Mouse (Mus musculus) liver, postnatal 0 days (tissue): ENCODE data around the gene Plxnc1. TPM values are rescaled to one million over a fixed set of nuclear protein-coding genes. Genes with fewer than 3 reads are reported as not detected.

Source experiments
- ATAC-seq: fragments of 200-750 bp; cut with Nextera tagmentation; 2 replicates; pipeline ENCODE4 v1.8.0; 2017; ENCODE audit warnings: mild to moderate bottlenecking, moderate library complexity
- DNase-seq: peaks from one replicate; pipeline ENCODE4 v3.0.0-alpha.2; 2016
- H3K27ac ChIP-seq: fragments of 300-500 bp; sonication (generic); 2 replicates; pipeline ENCODE4 v1.5.1; 2014; ENCODE audit warnings: antibody characterized with exemption, moderate library complexity, mild to moderate bottlenecking, low read depth
- H3K27me3 ChIP-seq: fragments of 300-500 bp; sonication (generic); 2 replicates; pipeline ENCODE4 v1.6.1; 2014; ENCODE audit warnings: low read length, control low read depth, mixed read lengths; ENCODE audit not compliant: insufficient read depth
- H3K36me3 ChIP-seq: fragments of 300-500 bp; sonication (generic); replicated peaks from 2 replicates; pipeline ENCODE4 v1.6.1; 2014; ENCODE audit warnings: mild to moderate bottlenecking, control low read depth, low read length, moderate library complexity, mixed read lengths; ENCODE audit not compliant: insufficient read depth
- H3K4me1 ChIP-seq: fragments of 300-500 bp; sonication (generic); 2 replicates; pipeline ENCODE4 v1.6.1; 2014; ENCODE audit warnings: antibody characterized with exemption, mild to moderate bottlenecking, control low read depth; ENCODE audit not compliant: insufficient read depth
- H3K4me2 ChIP-seq: fragments of 300-500 bp; sonication (generic); 2 replicates; pipeline ENCODE4 v1.6.1; 2014; ENCODE audit warnings: low read depth, mild to moderate bottlenecking, low read length, moderate library complexity, mixed read lengths
- H3K4me3 ChIP-seq: fragments of 300-500 bp; sonication (generic); 2 replicates; pipeline ENCODE4 v1.5.1; 2014; ENCODE audit warnings: low read depth, low read length
- H3K9ac ChIP-seq: fragments of 300-500 bp; sonication (generic); replicated peaks from 2 replicates; pipeline ENCODE4 v1.6.1; 2014; ENCODE audit warnings: mild to moderate bottlenecking, moderate library complexity
- H3K9me3 ChIP-seq: fragments of 300-500 bp; sonication (generic); 2 replicates; pipeline ENCODE4 v1.6.1; 2016; ENCODE audit warnings: mild to moderate bottlenecking, control low read depth, low read length, mixed read lengths
- CTCF ChIP-seq: sonication (generic); IDR thresholded peaks from 2 replicates; pipeline ENCODE4 v1.5.1; 2016; ENCODE audit warnings: antibody characterized with exemption, low read depth
- EP300 ChIP-seq: IDR thresholded peaks from 2 replicates; pipeline ENCODE4 v1.6.1; 2016; ENCODE audit warnings: antibody characterized with exemption, low read depth, mild to moderate bottlenecking
- WGBS: fragments of 180-500 bp; shearing (Covaris S2); extraction: QIAGEN DNeasy Blood & Tissue Kit; methylation state at CpG from one replicate; pipeline ENCODE4 v1.1.7; 2014; ENCODE audit not compliant: insufficient replicate concordance; 5-methylcytosine and 5-hydroxymethylcytosine counted together
- polyA plus RNA-seq: library from polyadenylated mRNA; unstranded; fragments of >200 nt; fragmentation: Nextera tagmentation; extraction: Ambion mirVana; gene quantifications from 2 replicates; pipeline ENCODE4 v1.2.1, GENCODE M21; 2015

Plxnc1 gene
- polyA plus RNA-seq, 1 experiment from 2014 or later = 2.8 TPM

- Histone ChIP-seq H3K27me3 (no peaks in the 10 kb centered on the region), H3K9ac (no peak overlapping the region), H3K27ac (peak overlapping the region; percentile 73), H3K4me3 (no peak overlapping the region), H3K4me1 (peaks cover 32% of the 10 kb centered on the region), H3K4me2 (no peak overlapping the region; the same call in 1 of the 2 replicates), H3K36me3 (no peaks in the 10 kb centered on the region), H3K9me3 (no peaks in the 10 kb centered on the region)
- DNase-seq (no peak), ATAC-seq (no peak)
- no peak for TF ChIP-seq CTCF
- no peak for TF ChIP-seq EP300
- WGBS = 53% methylated on average over 4 of the region's 4 CpGs
Observed at GRCm38 (mm10) chr10:94924878-94925277, 19.8 kb downstream of the Plxnc1 start.

- H3K9me3 ChIP-seq = no peaks in the 10 kb centered on the region
- H3K36me3 ChIP-seq = no peaks in the 10 kb centered on the region
- no peak overlapping the region for H3K9ac ChIP-seq
- DNase-seq (no peak), ATAC-seq (no peak)
- no peak overlapping the region for H3K4me3 ChIP-seq
- WGBS = 34% methylated on average over 4 of the region's 4 CpGs
- H3K4me2 ChIP-seq = peak overlapping the region; percentile 58
- H3K27ac ChIP-seq = peak overlapping the region; percentile 73
- peaks cover 34% of the 10 kb centered on the region for H3K4me1 ChIP-seq
- TF ChIP-seq EP300 (peak; percentile 81), CTCF (no peak)
- H3K27me3 ChIP-seq = no peaks in the 10 kb centered on the region
Observed at GRCm38 (mm10) chr10:94924450-94924849, 20.2 kb downstream of the Plxnc1 start.

GRCm38 (mm10) chr10:94923337-94923762 is 21.3 kb downstream of the Plxnc1 start:
- WGBS = 26% methylated on average over 7 of the region's 7 CpGs
- H3K27me3 ChIP-seq = no peaks in the 10 kb centered on the region
- peak overlapping the region; percentile 54 for H3K9ac ChIP-seq
- peak overlapping the region; percentile 83 for H3K27ac ChIP-seq
- peak; percentile 56 for ATAC-seq
- H3K36me3 ChIP-seq = no peaks in the 10 kb centered on the region
- peak overlapping the region; percentile 58 for H3K4me2 ChIP-seq
- TF ChIP-seq EP300 (peak; percentile 94), CTCF (no peak)
- H3K4me3 ChIP-seq = no peak overlapping the region
- no peak for DNase-seq
- H3K9me3 ChIP-seq = no peaks in the 10 kb centered on the region
- peaks cover 41% of the 10 kb centered on the region for H3K4me1 ChIP-seq

GRCm38 (mm10) chr10:94922848-94923247 is 21.8 kb downstream of the Plxnc1 start:
- WGBS = 66% methylated on average over 12 of the region's 12 CpGs
- H3K27ac ChIP-seq = peak overlapping the region; percentile 83
- no peak overlapping the region for H3K4me3 ChIP-seq
- H3K27me3 ChIP-seq = no peaks in the 10 kb centered on the region
- peak overlapping the region; percentile 54 for H3K9ac ChIP-seq
- TF ChIP-seq EP300 = no peak
- no peak for TF ChIP-seq CTCF
- no peak for DNase-seq
- H3K4me2 ChIP-seq = peak overlapping the region; percentile 58
- peaks cover 46% of the 10 kb centered on the region for H3K4me1 ChIP-seq
- no peaks in the 10 kb centered on the region for H3K9me3 ChIP-seq
- H3K36me3 ChIP-seq = no peaks in the 10 kb centered on the region
- no peak for ATAC-seq

GRCm38 (mm10) chr10:94921751-94922150 is 22.9 kb downstream of the Plxnc1 start:
- DNase-seq (no peak), ATAC-seq (no peak)
- no peaks in the 10 kb centered on the region for H3K36me3 ChIP-seq
- no peaks in the 10 kb centered on the region for H3K27me3 ChIP-seq
- H3K9ac ChIP-seq = no peak overlapping the region
- no peak overlapping the region for H3K27ac ChIP-seq
- H3K4me1 ChIP-seq = peaks cover 56% of the 10 kb centered on the region
- no peak overlapping the region for H3K4me3 ChIP-seq
- TF ChIP-seq CTCF = no peak
- H3K4me2 ChIP-seq = no peak overlapping the region
- 75% methylated on average over 6 of the region's 6 CpGs for WGBS
- H3K9me3 ChIP-seq = no peaks in the 10 kb centered on the region

- H3K4me2 ChIP-seq = no peak overlapping the region
- ATAC-seq = no peak
- 84% methylated on average over 8 of the region's 8 CpGs for WGBS
- H3K27ac ChIP-seq = peak overlapping the region; percentile 69; the same call in 1 of the 2 replicates
- H3K27me3 ChIP-seq = no peaks in the 10 kb centered on the region
- no peak overlapping the region for H3K9ac ChIP-seq
- no peak overlapping the region for H3K4me3 ChIP-seq
- TF ChIP-seq EP300 = no peak
- TF ChIP-seq CTCF = no peak
- no peak for DNase-seq
- H3K36me3 ChIP-seq = no peaks in the 10 kb centered on the region
- H3K4me1 ChIP-seq = peaks cover 66% of the 10 kb centered on the region
- H3K9me3 ChIP-seq = no peaks in the 10 kb centered on the region
Observed at GRCm38 (mm10) chr10:94920526-94920925, 24.1 kb downstream of the Plxnc1 start.

- H3K4me3 ChIP-seq = peak overlapping the region; percentile 32; the same call in 1 of the 2 replicates
- peak overlapping the region; percentile 69 for H3K27ac ChIP-seq
- H3K9ac ChIP-seq = peak overlapping the region; percentile 32
- no peaks in the 10 kb centered on the region for H3K9me3 ChIP-seq
- H3K36me3 ChIP-seq = no peaks in the 10 kb centered on the region
- no peaks in the 10 kb centered on the region for H3K27me3 ChIP-seq
- H3K4me1 ChIP-seq = peaks cover 64% of the 10 kb centered on the region
- TF ChIP-seq EP300 (no peak), CTCF (no peak)
- peak overlapping the region; percentile 61 for H3K4me2 ChIP-seq
- DNase-seq (no peak), ATAC-seq (peak; percentile 49)
- WGBS = 58% methylated on average over 2 of the region's 2 CpGs
Observed at GRCm38 (mm10) chr10:94919960-94920359, 24.7 kb downstream of the Plxnc1 start.
